Mouse (Mus musculus): Measurements from ENCODE around the gene Igsf11.
"Not testable (repeated sequence)": the region's sequence is repeated elsewhere in the genome, so short reads cannot be mapped to it uniquely, and the experiment has no call there.

Gene Igsf11

DNA sequence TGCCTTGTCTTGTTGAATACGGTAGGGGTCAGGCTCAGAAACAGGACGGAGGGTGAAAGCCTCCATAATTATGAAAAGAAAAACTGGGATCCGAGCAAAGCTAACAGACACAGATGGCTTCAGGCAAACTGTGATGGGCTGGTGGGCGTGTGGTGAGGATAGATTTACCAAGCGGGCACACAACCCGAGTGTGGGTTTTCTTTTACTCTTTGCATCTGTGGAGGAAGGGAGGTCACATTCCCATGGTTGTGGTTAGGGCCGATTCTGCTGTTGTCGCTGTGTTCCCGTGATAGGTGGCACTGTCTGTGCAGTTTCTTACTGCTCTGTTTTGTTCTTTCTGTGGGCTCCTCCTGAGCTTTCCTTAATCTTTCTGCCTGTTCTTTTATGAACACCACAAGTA is 70.2 kb downstream of the Igsf11 start:
- in situ Hi-C loops (cut with MboI; ENCODE audit: low pct_unique_long_range_greater_than_20kb in 1 of 2, low sequenced_read_pairs in 2 of 2, unreplicated experiment in 1 of 2), result no loop called here

DNA sequence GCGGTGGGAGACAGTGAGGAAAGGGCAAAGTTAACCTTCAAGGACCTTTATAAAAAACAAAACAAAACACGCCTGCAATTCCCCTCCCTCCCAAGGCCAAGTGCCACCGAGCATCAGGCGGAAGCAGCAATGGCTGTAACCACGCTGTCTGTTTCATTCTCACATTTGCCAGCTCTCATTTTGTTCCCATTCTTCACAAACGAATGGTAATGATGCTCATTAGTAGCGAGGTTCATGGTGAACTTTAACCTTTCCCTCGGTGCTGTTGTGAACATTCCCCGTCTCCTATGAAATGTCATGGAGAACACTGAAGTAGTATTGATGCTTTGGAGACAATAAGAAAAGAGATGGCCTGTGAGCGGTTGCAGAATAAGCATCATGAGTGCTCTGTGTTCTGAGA is 74.6 kb downstream of the Igsf11 start:
- in situ Hi-C loops (cut with MboI; ENCODE audit: low pct_unique_long_range_greater_than_20kb in 1 of 2, low sequenced_read_pairs in 2 of 2, unreplicated experiment in 1 of 2), result no loop called here

DNA sequence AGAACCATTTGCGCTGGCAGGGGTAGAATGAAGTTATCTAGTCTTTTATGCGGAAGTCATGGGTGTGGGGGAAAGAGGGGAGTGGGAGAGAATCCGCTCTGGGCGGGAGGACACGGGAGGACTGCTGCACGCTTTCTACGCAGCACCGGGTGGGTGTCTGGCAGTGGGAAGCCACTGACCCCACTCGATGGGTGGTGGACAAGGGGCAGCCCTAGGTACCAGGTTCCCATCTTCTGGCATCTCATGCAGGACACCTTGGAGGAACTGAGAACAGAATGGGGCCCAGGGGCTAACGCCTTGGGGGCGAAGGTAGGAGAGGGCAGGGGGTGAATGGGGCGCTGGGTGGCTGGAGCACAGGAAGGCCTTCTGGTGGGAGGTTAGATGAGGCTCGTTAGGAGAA is 83.7 kb downstream of the Igsf11 start:
- in situ Hi-C loops (cut with MboI; ENCODE audit: low pct_unique_long_range_greater_than_20kb in 1 of 2, low sequenced_read_pairs in 2 of 2, unreplicated experiment in 1 of 2), result no loop called here

DNA sequence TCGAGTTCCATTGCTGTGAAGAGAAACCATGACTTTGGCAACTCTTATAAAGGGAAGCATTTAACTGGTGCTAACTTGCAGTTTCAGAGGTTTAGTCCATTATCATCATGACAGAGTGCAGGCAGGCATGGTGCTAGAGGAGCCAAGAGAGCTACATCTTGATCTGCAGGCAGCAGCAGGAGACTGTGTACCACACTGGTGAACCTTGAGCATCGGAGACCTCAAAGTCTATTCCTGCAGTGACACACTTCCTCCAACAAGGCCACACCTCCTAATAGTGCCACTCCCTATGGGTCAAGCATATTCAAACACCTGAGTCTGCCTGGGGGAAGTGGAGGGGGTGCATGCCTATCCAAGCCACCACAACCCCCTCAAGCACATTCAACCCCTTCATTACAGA is 86.1 kb downstream of the Igsf11 start:
- in situ Hi-C loops (cut with MboI; ENCODE audit: low pct_unique_long_range_greater_than_20kb in 1 of 2, low sequenced_read_pairs in 2 of 2, unreplicated experiment in 1 of 2), result no loop called here

DNA sequence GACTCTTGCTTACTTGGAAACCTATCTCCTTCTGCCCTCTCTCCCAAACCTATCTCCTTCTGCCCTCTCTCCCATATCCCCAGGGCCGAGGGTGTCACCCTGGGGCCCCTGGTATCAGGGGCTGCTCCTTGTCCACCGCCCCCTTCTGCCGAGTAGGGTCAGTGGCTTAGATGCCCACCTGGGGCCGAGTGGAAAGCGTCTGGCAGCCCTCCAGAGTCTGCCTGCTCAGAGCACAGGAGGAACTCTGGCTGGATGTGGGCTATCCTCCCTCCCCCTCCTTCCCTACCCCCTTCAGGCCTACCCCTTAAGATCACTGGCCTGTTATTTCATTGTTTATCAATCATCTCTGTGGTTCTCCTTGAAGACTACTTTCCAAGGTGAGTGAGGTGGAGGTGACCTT is 88.1 kb downstream of the Igsf11 start:
- in situ Hi-C loops (cut with MboI; ENCODE audit: low pct_unique_long_range_greater_than_20kb in 1 of 2, low sequenced_read_pairs in 2 of 2, unreplicated experiment in 1 of 2), result no loop called here

DNA sequence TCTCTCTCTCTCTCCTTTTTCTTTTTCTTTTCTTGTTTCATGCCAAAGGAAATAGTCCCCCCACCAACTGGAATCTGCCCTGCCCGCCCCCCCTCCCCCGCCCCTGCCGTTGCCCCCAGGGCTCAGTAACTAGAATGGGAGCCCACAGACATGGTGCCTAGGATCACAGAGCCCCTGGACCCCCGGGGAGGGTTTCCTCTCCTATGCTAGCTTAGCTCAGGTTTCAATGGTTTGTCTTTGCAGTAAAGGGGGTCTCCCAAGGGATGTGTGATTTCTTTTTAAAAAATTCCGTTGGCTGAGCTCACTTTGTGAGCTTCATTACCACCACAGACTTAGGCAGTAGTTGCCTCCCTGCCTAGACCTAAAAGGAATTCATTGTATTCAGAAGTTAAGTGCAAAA is 89.6 kb downstream of the Igsf11 start:
- in situ Hi-C loops (cut with MboI; ENCODE audit: low pct_unique_long_range_greater_than_20kb in 1 of 2, low sequenced_read_pairs in 2 of 2, unreplicated experiment in 1 of 2), result no loop called here

DNA sequence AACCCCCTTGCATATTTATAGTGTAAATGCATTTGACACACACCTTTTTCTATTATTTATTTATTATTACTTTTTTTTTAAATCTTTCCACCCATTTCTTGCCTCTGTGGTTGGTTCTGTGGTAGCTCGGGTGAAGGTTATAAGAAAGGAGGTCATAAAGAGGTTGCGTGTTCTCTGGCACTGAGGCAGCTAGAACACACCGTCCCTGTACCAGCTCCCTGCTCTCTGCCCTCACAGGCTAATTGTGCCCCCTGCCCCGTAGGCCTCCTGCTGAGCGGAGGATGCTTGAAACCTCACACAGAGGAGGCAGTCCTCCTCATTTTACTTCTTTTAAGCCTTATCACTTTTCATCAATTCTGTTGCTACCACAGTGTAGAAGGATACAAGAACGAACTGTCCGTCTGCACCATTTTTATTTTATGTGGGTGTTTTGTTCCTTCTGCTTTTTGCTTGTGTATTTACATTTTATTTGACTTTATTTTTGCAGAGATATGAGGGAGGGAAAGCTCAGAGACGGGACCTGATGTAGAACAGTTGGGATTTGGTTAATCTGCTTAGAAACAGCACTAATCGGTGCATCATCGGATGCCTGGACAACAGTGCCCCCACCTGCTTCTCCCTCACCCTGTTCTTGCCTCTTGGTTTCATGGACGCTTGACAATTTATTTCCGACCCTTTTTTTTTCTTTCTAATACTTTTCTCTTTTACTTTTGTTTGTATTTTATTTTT is 90.2 kb downstream of the Igsf11 start:
- in situ Hi-C loops (cut with MboI; ENCODE audit: low pct_unique_long_range_greater_than_20kb in 1 of 2, low sequenced_read_pairs in 2 of 2, unreplicated experiment in 1 of 2), result no loop called here

DNA sequence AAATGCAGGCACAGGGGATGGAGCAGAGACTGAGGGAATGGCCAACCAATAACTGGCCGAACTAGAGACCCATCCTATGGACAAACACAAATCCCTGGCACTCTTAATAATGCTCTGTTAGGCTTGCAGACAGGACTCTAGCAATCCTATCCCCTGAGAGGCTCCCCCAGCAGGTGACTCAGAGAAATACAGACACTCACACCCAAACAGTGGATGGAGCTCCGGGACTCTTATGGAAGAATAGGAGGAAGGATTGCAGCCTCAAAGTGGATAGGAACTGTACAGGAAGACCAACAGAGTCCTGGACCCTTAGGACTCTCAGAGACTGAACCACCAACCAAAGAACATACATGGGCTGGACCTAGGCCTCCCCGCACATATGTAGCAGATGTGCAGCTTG is 91.4 kb downstream of the Igsf11 start:
- in situ Hi-C loops (cut with MboI; ENCODE audit: low pct_unique_long_range_greater_than_20kb in 1 of 2, low sequenced_read_pairs in 2 of 2, unreplicated experiment in 1 of 2), result not testable (repeated sequence)

DNA sequence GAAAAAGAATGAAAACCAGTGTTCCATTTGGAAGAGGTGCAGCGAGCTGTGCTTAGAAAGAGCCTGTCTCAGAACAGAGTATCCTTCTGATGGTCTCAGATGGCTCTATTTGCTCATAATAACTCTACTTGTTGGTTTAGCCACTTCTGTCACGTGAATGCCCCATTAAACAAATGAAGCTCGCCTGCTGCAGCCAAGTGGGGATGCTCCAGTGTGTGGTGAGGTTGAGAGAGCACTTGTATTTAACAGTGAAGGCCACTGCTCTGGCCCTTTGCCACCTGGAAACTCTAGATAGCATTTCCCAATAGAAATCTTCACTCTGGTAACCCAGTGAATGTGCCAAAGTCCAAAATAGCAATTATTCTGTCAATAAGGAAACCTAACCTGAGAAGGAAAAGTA is 92.9 kb downstream of the Igsf11 start:
- in situ Hi-C loops (cut with MboI; ENCODE audit: low pct_unique_long_range_greater_than_20kb in 1 of 2, low sequenced_read_pairs in 2 of 2, unreplicated experiment in 1 of 2), result no loop called here

DNA sequence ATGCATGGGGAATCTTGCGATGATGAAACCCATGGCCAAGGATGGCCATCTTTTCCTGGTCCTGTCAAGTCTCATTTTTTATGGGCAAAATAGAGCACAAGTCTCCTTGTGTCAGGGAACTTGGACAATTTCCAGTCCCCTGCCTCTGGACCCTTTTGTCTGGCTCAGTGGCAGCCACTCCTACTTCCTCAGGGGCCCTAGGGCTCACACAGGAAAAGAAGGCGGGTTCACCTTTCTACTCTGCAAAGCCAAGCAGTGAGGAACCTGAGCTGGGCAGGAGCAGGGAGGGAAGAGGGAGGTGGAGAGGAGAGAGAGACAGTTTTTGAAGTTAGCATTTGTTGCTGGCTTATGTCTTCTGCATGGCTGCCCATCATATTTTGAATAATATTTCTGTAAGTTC is 93.9 kb downstream of the Igsf11 start:
- in situ Hi-C loops (cut with MboI; ENCODE audit: low pct_unique_long_range_greater_than_20kb in 1 of 2, low sequenced_read_pairs in 2 of 2, unreplicated experiment in 1 of 2), result no loop called here

DNA sequence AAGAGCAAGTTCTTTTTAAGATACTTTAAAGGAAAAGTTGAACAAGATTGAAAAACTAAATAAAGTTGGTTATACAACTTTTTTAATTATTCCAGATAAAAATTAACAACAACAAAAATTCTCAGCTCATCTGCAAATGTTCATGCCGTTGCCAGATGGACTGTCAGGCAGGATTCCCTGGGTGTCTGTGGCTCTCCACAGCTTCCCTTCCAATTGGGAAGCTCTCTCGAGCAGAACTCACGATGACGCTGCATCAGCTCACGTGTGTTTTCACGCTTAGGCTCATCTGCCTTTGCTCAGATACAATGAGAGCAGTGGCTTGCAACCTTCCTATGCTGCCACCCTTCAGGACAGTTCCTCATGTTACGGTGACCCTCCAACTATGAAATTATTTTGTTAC is 101.2 kb downstream of the Igsf11 start:
- in situ Hi-C loops (cut with MboI; ENCODE audit: low pct_unique_long_range_greater_than_20kb in 1 of 2, low sequenced_read_pairs in 2 of 2, unreplicated experiment in 1 of 2), result no loop called here

DNA sequence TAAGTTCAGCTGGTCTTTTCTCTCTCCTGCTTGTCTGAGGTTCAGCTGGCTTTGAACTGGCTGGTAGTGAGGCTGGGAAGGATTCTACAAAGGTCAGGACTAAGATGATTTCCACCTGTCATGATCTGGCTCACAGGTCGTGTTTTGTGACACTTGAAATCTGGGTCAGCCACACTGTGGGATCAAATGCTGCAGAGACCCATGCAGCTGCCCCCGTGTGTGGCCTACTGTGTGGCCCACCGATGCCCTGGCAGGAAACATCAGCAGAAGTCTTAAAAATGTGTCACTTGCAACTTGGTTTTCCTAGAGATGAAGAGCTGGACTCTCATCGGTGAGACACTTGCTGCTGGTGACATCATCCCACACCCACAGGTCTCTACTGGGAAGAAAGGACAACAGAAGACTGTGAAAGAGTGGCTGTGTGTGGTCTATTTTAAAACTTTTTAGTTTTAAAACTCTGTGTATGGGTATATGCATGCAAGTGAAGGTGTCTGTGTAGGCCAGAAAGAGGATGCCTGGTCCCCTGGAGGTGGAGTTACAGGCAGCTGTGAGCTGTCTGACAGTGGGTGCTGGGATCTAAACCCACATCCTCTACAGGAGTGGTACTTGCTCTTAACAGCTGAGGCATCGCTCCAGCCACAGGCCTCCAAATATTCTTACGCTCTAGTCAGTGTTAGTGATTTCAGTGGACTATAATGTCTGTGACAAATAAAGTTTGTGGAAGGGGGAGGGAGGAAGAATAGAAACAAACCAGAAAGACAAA is 106.2 kb downstream of the Igsf11 start:
- in situ Hi-C loops (cut with MboI; ENCODE audit: low pct_unique_long_range_greater_than_20kb in 1 of 2, low sequenced_read_pairs in 2 of 2, unreplicated experiment in 1 of 2), result no loop called here

DNA sequence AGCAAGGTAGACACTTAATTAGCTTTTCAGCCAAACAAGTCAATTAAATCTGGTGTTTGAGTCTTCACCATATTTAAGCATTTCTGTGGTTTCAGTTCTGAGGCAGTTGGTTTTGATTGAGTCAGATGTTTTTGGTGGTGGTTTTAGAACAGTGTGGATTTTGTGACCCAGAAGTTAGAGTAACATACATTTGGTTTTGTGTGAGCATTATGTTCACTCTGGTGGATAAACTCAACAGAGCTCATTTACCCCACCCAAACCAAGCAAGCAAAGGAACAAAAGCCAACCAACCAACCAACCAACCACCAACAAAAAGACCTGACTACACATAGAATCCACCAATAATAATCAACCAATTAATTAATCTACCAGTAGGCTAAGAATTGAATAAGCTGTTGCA is 106.8 kb downstream of the Igsf11 start:
- in situ Hi-C loops (cut with MboI; ENCODE audit: low pct_unique_long_range_greater_than_20kb in 1 of 2, low sequenced_read_pairs in 2 of 2, unreplicated experiment in 1 of 2), result no loop called here

DNA sequence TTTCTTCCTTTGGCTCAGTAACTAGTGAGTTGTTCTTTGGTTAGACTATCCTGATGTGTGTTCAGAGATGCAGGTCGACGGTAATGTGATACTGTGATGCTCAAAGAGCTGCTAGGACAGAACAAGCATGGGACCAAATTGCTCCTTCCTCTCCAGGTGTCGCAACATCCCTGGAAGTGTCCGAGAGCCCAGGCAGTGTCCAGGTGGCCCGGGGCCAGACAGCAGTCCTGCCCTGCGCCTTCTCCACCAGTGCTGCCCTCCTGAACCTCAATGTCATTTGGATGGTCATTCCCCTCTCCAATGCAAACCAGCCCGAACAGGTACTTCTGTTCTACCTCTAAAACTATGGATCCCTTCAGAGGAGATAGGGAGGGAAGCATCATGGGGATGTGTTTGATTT is 114.5 kb downstream of the Igsf11 start:
- in situ Hi-C loops (cut with MboI; ENCODE audit: low pct_unique_long_range_greater_than_20kb in 1 of 2, low sequenced_read_pairs in 2 of 2, unreplicated experiment in 1 of 2), result no loop called here

DNA sequence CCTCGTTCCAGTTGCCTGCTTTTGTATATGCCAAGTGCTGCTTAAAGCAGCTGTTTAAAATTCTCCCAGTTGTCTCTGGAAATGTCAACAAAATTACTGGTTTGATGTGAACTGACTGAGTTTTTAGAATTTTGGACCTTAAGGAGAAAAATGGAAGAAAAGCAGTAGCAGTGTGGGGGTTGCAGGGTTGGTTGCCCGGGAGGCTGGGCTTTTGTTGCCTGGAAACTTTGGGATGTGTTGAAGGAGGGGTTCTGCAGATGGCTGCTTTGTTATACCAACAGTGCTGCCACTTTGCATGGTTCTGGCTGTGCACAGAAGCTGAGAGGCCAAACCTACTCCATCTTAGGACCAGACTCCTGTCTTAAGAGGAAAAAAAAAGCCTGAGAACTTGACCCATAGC is 127.0 kb downstream of the Igsf11 start:
- in situ Hi-C loops (cut with MboI; ENCODE audit: low pct_unique_long_range_greater_than_20kb in 1 of 2, low sequenced_read_pairs in 2 of 2, unreplicated experiment in 1 of 2), result no loop called here

DNA sequence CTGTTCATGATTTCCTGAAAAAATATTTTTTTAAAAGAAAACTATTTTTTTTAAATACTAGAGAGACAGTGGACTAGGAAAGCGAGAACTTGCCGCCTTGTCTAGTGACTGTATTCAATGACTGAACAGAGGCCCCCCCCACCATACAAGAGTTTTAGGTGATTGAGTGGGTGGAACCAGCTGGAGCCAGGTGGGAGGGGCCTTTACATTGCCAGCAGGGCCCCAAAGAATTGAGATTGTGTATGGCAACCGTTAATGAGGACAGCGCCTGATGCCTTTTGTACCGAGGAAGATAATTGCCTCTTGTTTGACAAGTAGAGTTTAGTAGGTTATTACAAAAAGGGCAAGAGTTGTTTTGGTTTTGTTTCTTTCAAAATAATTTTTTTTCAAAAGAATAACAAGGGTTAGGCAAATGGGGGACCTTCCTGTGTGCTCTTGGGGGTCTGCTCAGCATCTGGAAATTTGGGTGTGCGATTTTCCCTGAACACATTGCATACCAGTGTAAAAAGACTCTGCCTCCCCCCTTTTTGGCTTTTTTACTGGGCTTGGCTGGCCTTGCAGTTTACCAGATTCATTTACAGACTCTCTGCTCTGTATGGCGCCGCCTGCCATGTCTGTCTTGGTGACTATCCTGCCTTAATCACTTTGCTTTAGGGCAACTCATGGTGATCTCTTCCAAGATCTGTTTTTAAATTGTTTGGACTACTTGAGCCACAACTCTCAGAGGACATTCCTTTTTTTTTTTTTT is 133.7 kb downstream of the Igsf11 start:
- in situ Hi-C loops (cut with MboI; ENCODE audit: low pct_unique_long_range_greater_than_20kb in 1 of 2, low sequenced_read_pairs in 2 of 2, unreplicated experiment in 1 of 2), result no loop called here

DNA sequence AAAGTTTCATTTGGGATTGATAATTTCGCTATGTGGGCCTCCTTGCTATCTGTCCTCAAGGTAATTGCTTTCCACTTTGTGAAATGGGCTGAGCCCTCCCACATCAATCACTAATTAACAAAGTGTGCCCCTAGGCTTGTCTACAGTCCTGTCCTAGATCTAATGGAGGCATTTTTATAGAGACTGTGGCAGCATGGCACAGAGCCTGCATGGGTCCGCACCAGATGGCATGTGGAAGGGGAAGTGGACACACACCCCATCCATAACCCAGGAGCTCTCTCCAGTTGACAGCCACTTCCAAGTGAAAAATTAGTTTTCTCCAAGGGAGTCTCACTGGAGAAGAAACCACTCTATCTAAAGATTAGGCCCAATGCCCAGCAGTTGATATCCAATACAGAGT is 138.9 kb downstream of the Igsf11 start:
- in situ Hi-C loops (cut with MboI; ENCODE audit: low pct_unique_long_range_greater_than_20kb in 1 of 2, low sequenced_read_pairs in 2 of 2, unreplicated experiment in 1 of 2), result no loop called here

DNA sequence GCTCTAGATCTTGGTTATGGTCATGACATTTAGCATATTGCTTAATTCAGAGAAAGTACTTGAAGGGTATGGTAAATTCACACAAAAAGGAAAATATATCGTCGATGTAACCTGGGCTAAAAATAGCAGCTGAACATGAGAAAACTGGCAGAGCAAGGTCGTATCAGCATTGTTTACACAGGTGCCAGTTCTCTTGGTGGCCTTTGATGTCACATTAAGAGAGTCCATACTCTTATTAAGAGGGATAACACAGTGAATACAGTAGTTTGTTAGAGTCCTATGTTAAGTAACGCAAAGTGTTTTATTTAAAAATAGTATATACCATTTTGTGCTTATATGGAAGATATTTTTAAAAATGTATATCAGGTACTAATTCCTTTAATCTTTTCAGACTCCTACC is 144.8 kb downstream of the Igsf11 start:
- in situ Hi-C loops (cut with MboI; ENCODE audit: low pct_unique_long_range_greater_than_20kb in 1 of 2, low sequenced_read_pairs in 2 of 2, unreplicated experiment in 1 of 2), result no loop called here

DNA sequence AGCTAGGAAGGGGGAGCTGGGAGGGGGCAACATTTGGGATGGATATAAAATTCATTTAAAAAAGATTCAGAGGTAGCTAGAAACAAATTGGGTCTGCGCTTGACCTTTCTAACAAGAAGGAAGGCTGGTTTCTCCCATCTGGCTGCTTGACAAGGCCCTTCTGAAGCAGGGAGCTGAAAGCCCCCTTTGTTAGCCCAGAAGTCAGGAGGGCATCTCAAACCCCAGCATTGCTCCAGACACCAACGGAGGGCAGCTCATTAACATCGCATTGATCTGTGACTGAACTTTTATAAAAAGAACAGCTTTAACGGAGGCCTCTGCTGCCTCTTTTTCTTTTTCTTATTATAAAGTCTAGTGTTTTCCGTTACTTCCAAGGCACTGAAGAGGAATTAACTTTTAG is 151.9 kb downstream of the Igsf11 start:
- in situ Hi-C loops (cut with MboI; ENCODE audit: low pct_unique_long_range_greater_than_20kb in 1 of 2, low sequenced_read_pairs in 2 of 2, unreplicated experiment in 1 of 2), result no loop called here

DNA sequence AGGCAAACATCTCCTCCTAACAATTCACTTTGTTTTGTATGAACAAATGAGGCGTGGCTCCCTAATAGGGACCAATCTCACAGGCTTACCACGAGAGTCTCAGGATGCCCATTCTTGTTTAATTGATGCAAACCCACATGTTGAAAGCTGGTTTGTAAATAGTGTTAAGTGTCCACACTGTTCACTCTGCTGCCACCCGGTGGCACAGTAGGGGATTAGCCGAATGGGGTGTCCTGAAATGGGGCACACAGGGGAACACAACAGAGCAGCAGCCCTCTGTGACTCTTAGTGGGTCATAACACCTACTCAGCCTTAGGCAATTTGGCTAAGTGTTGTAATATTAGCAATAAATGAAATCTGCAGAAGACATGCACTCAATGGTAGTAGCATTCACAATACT is 156.4 kb downstream of the Igsf11 start:
- in situ Hi-C loops (cut with MboI; ENCODE audit: low pct_unique_long_range_greater_than_20kb in 1 of 2, low sequenced_read_pairs in 2 of 2, unreplicated experiment in 1 of 2), result no loop called here

Measured in mouse embryonic stem cell (cell line).